Mouse (Mus musculus): Measurements from ENCODE around the gene Gm17268. TPM values are rescaled to one million over a fixed set of nuclear protein-coding genes. Genes with fewer than 3 reads are reported as not detected.

The Gm17268 gene
- not detected in 2 replicates for polyA plus RNA-seq (2014; fragmentation: Nextera tagmentation; extraction: Ambion mirVana)

- no peak for ATAC-seq (ENCODE audit: low FRiP score)
- Histone ChIP-seq H3K36me3 (replicated peaks; ENCODE audit: control insufficient read depth, insufficient read depth) (no peaks in the 10 kb centered on the region), H3K27ac (no peak within 1 kb of the TSS), H3K9ac (no peak within 1 kb of the TSS), H3K9me3 (ENCODE audit: control insufficient read depth, low read length) (no peaks in the 10 kb centered on the region), H3K4me1 (replicated peaks; ENCODE audit: control insufficient read depth, insufficient read depth, low read length) (peaks cover 3% of the 10 kb centered on the region; the same call in 1 of the 2 replicates), H3K4me3 (replicated peaks; ENCODE audit: low read length) (no peak within 1 kb of the TSS), H3K4me2 (replicated peaks) (no peak within 1 kb of the TSS), H3K27me3 (ENCODE audit: control insufficient read depth, insufficient read depth, low read length) (no peaks in the 10 kb centered on the region)
- no peak for DNase-seq (ENCODE audit: low spot score)
- 60% methylated on average over 2 of the region's 2 CpGs for WGBS
These were observed at the start of gene Gm17268 for GRCm38 (mm10) chr11:82038535-82038934. Gene Gm17268, minus strand, starts transcription at chr11:82038562.

GRCm38 (mm10) chr11:82084360-82084759 is 46.0 kb upstream of the Gm17268 start:
- H3K4me1 ChIP-seq (replicated peaks; ENCODE audit: control insufficient read depth, insufficient read depth, low read length) = no peaks in the 10 kb centered on the region
- no peak overlapping the region for H3K27ac ChIP-seq
- no peak for DNase-seq (ENCODE audit: low spot score)
- no peak overlapping the region for H3K9ac ChIP-seq
- H3K4me2 ChIP-seq (replicated peaks) = no peak overlapping the region
- H3K36me3 ChIP-seq (replicated peaks; ENCODE audit: control insufficient read depth, insufficient read depth) = no peaks in the 10 kb centered on the region
- H3K9me3 ChIP-seq (ENCODE audit: control insufficient read depth, low read length) = no peaks in the 10 kb centered on the region
- WGBS = 79% methylated on average over 3 of the region's 3 CpGs
- H3K27me3 ChIP-seq (ENCODE audit: control insufficient read depth, insufficient read depth, low read length) = no peaks in the 10 kb centered on the region
- ATAC-seq (ENCODE audit: low FRiP score) = no peak
- H3K4me3 ChIP-seq (replicated peaks; ENCODE audit: low read length) = no peak overlapping the region

GRCm38 (mm10) chr11:82080865-82081264 is 42.5 kb upstream of the Gm17268 start:
- no peaks in the 10 kb centered on the region for H3K9me3 ChIP-seq (ENCODE audit: control insufficient read depth, low read length)
- H3K27me3 ChIP-seq (ENCODE audit: control insufficient read depth, insufficient read depth, low read length) = no peaks in the 10 kb centered on the region
- no peak for DNase-seq (ENCODE audit: low spot score)
- H3K4me2 ChIP-seq (replicated peaks) = no peak overlapping the region
- no peak overlapping the region for H3K4me3 ChIP-seq (replicated peaks; ENCODE audit: low read length)
- H3K4me1 ChIP-seq (replicated peaks; ENCODE audit: control insufficient read depth, insufficient read depth, low read length) = no peaks in the 10 kb centered on the region
- WGBS = 78% methylated on average over 3 of the region's 3 CpGs
- no peak overlapping the region for H3K27ac ChIP-seq
- no peak overlapping the region for H3K9ac ChIP-seq
- no peak for ATAC-seq (ENCODE audit: low FRiP score)
- no peaks in the 10 kb centered on the region for H3K36me3 ChIP-seq (replicated peaks; ENCODE audit: control insufficient read depth, insufficient read depth)

- no peak for ATAC-seq (ENCODE audit: low FRiP score)
- Histone ChIP-seq H3K27ac (no peak overlapping the region), H3K9ac (no peak overlapping the region), H3K4me1 (replicated peaks; ENCODE audit: control insufficient read depth, insufficient read depth, low read length) (no peaks in the 10 kb centered on the region), H3K4me2 (replicated peaks) (no peak overlapping the region), H3K9me3 (ENCODE audit: control insufficient read depth, low read length) (no peaks in the 10 kb centered on the region), H3K27me3 (ENCODE audit: control insufficient read depth, insufficient read depth, low read length) (no peaks in the 10 kb centered on the region), H3K4me3 (replicated peaks; ENCODE audit: low read length) (no peak overlapping the region), H3K36me3 (replicated peaks; ENCODE audit: control insufficient read depth, insufficient read depth) (no peaks in the 10 kb centered on the region)
- DNase-seq (ENCODE audit: low spot score) = no peak
These were observed 39.9 kb upstream of the Gm17268 start for GRCm38 (mm10) chr11:82078136-82078730.

- Histone ChIP-seq H3K9ac (no peak overlapping the region), H3K4me2 (replicated peaks) (no peak overlapping the region), H3K27me3 (ENCODE audit: control insufficient read depth, insufficient read depth, low read length) (no peaks in the 10 kb centered on the region), H3K9me3 (ENCODE audit: control insufficient read depth, low read length) (no peaks in the 10 kb centered on the region), H3K36me3 (replicated peaks; ENCODE audit: control insufficient read depth, insufficient read depth) (no peaks in the 10 kb centered on the region), H3K4me1 (replicated peaks; ENCODE audit: control insufficient read depth, insufficient read depth, low read length) (no peaks in the 10 kb centered on the region), H3K27ac (no peak overlapping the region), H3K4me3 (replicated peaks; ENCODE audit: low read length) (no peak overlapping the region)
- DNase-seq (ENCODE audit: low spot score) (no peak), ATAC-seq (ENCODE audit: low FRiP score) (no peak)
- 81% methylated on average over 3 of the region's 3 CpGs for WGBS
These were observed 38.7 kb upstream of the Gm17268 start for GRCm38 (mm10) chr11:82077031-82077430.

- Histone ChIP-seq H3K27me3 (ENCODE audit: control insufficient read depth, insufficient read depth, low read length) (no peaks in the 10 kb centered on the region), H3K27ac (no peak overlapping the region), H3K4me3 (replicated peaks; ENCODE audit: low read length) (no peak overlapping the region), H3K9me3 (ENCODE audit: control insufficient read depth, low read length) (no peaks in the 10 kb centered on the region), H3K9ac (no peak overlapping the region), H3K4me2 (replicated peaks) (no peak overlapping the region), H3K4me1 (replicated peaks; ENCODE audit: control insufficient read depth, insufficient read depth, low read length) (no peaks in the 10 kb centered on the region), H3K36me3 (replicated peaks; ENCODE audit: control insufficient read depth, insufficient read depth) (no peaks in the 10 kb centered on the region)
- DNase-seq (ENCODE audit: low spot score) = no peak
- no peak for ATAC-seq (ENCODE audit: low FRiP score)
- WGBS = 92% methylated on average over 3 of the region's 3 CpGs
These were observed 35.3 kb upstream of the Gm17268 start for GRCm38 (mm10) chr11:82073686-82074085.

GRCm38 (mm10) chr11:82072984-82073383 is 34.6 kb upstream of the Gm17268 start:
- 77% methylated on average over 3 of the region's 3 CpGs for WGBS
- ATAC-seq (ENCODE audit: low FRiP score) (no peak), DNase-seq (ENCODE audit: low spot score) (no peak)
- H3K27ac ChIP-seq = no peak overlapping the region
- no peaks in the 10 kb centered on the region for H3K4me1 ChIP-seq (replicated peaks; ENCODE audit: control insufficient read depth, insufficient read depth, low read length)
- H3K9ac ChIP-seq = no peak overlapping the region
- no peak overlapping the region for H3K4me2 ChIP-seq (replicated peaks)
- no peaks in the 10 kb centered on the region for H3K27me3 ChIP-seq (ENCODE audit: control insufficient read depth, insufficient read depth, low read length)
- no peaks in the 10 kb centered on the region for H3K36me3 ChIP-seq (replicated peaks; ENCODE audit: control insufficient read depth, insufficient read depth)
- no peak overlapping the region for H3K4me3 ChIP-seq (replicated peaks; ENCODE audit: low read length)
- no peaks in the 10 kb centered on the region for H3K9me3 ChIP-seq (ENCODE audit: control insufficient read depth, low read length)

- Histone ChIP-seq H3K9me3 (ENCODE audit: control insufficient read depth, low read length) (no peaks in the 10 kb centered on the region), H3K4me1 (replicated peaks; ENCODE audit: control insufficient read depth, insufficient read depth, low read length) (no peaks in the 10 kb centered on the region), H3K4me3 (replicated peaks; ENCODE audit: low read length) (no peak overlapping the region), H3K9ac (no peak overlapping the region), H3K27ac (no peak overlapping the region), H3K36me3 (replicated peaks; ENCODE audit: control insufficient read depth, insufficient read depth) (no peaks in the 10 kb centered on the region), H3K27me3 (ENCODE audit: control insufficient read depth, insufficient read depth, low read length) (no peaks in the 10 kb centered on the region), H3K4me2 (replicated peaks) (no peak overlapping the region)
- DNase-seq (ENCODE audit: low spot score) = no peak
- no peak for ATAC-seq (ENCODE audit: low FRiP score)
- WGBS = 87% methylated on average over 1 of the region's 1 CpGs
These were observed 34.0 kb upstream of the Gm17268 start for GRCm38 (mm10) chr11:82072374-82072773.

GRCm38 (mm10) chr11:82071076-82071475 is 32.7 kb upstream of the Gm17268 start:
- no peak for DNase-seq (ENCODE audit: low spot score)
- no peaks in the 10 kb centered on the region for H3K4me1 ChIP-seq (replicated peaks; ENCODE audit: control insufficient read depth, insufficient read depth, low read length)
- ATAC-seq (ENCODE audit: low FRiP score) = no peak
- H3K27ac ChIP-seq = no peak overlapping the region
- H3K4me3 ChIP-seq (replicated peaks; ENCODE audit: low read length) = no peak overlapping the region
- H3K4me2 ChIP-seq (replicated peaks) = no peak overlapping the region
- H3K27me3 ChIP-seq (ENCODE audit: control insufficient read depth, insufficient read depth, low read length) = no peaks in the 10 kb centered on the region
- H3K36me3 ChIP-seq (replicated peaks; ENCODE audit: control insufficient read depth, insufficient read depth) = no peaks in the 10 kb centered on the region
- H3K9ac ChIP-seq = no peak overlapping the region
- H3K9me3 ChIP-seq (ENCODE audit: control insufficient read depth, low read length) = no peaks in the 10 kb centered on the region
- 74% methylated on average over 3 of the region's 3 CpGs for WGBS

All from hindbrain, embryonic 14.5 days (tissue).